Mouse (Mus musculus) splenic B cell, adult 2 months (primary cell): ENCODE measurements at regions not wholly inside any gene's neighbourhood (a gene's known extent, or its start where the extent isn't known, plus 50 kb on each side); places are given as distances from the start of the nearest gene placed in this dataset.

Source experiments
- DNase-seq: peaks from one replicate; pipeline ENCODE4 v3.0.0-alpha.2; 2011; ENCODE audit warnings: low read depth, low spot score
- H3K27me3 ChIP-seq: 2 replicates; pipeline ENCODE4 v1.6.1; 2012; ENCODE audit warnings: mild to moderate bottlenecking, low read length, moderate library complexity, mixed read lengths; ENCODE audit not compliant: control insufficient read depth, poor library complexity, insufficient read depth, severe bottlenecking
- H3K36me3 ChIP-seq: 2 replicates; pipeline ENCODE4 v1.6.1; 2012; ENCODE audit warnings: mild to moderate bottlenecking, low read length, moderate library complexity, mixed read lengths; ENCODE audit not compliant: control insufficient read depth, poor library complexity, insufficient read depth, severe bottlenecking

DNA sequence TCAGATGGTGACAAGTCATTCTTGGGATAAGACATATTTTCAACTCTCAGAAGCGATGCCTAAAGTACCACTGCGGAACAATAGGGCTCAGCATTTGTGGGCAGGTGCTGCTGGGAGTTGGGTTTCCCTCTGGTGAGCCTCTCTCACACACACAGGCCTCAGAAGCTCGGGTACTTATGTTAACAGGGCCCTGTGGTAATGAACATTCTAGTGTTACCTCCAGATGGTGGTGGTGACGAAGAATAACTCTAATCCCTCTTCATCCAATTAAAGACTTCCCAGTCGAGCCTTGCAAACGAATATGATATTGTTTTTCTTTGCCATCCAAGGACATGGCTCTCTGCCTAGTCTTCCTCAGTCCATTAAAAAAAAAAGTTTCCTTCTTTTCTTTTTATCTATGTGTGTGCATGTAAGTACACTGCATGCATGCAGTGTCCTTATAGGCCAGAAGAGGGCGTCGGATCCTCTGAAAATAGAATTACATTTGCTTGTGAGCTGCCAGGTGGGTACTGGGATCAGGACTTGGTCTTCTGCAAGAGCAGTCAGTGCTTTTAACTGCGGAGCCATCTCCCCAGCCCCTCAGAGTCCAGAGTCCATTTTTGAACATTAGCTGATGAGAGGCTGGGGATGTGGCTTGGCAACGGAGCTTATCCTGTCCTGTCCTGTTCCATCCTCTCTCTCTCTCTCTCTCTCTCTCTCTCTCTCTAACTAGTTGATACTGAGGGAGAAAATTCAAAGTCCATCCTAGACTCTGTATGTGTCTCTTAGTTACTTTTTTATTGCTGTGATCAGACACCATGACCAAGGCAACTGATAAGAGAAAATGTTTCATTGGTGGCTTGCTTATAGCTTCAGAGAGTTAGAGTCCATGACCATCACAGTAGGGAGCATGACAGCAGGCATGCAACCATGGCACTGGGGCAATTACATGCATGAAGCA lies 146.3 kb upstream of the Usp9x start:
- no peak for DNase-seq
- no peaks in the 10 kb centered on the region for H3K27me3 ChIP-seq

GRCm38 (mm10) chrX:12919576-12919975 lies 151.7 kb upstream of the Usp9x start:
- peak; percentile 37 for DNase-seq
- Histone ChIP-seq H3K36me3 (no peaks in the 10 kb centered on the region), H3K27me3 (no peaks in the 10 kb centered on the region)

More for the DNA sequence above, 146.3 kb upstream of the Usp9x start:
- no peaks in the 10 kb centered on the region for H3K36me3 ChIP-seq

GRCm38 (mm10) chrX:12917105-12917504 lies 154.2 kb upstream of the Usp9x start:
- DNase-seq: no peak
- Histone ChIP-seq H3K27me3 (no peaks in the 10 kb centered on the region), H3K36me3 (no peaks in the 10 kb centered on the region)

- DNase-seq: no peak
- no peaks in the 10 kb centered on the region for H3K27me3 ChIP-seq
These were observed 154.6 kb upstream of the Usp9x start for GRCm38 (mm10) chrX:12916684-12917083.

DNA sequence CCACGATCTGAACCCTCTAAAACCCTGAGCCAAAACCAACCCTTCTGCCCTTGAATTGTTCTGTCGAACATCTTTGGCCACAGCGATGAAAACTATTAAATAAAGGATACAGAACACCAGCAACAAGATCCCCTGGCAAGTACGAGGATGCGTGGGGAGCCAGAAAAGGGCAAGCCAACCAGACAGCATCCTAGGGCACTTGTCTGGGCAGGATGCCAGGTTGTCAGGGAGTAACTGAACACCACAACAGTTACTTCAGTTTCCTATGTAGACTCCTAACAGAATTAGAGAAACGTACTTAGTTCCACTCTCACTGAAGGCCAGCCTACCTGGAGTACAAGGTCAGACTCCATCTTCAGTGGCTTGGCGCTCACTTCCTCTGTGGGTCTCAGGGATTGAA lies 138.4 kb upstream of the Med14 start:
- DNase-seq: no peak
- no peaks in the 10 kb centered on the region for H3K27me3 ChIP-seq
- H3K36me3 ChIP-seq: no peaks in the 10 kb centered on the region

More at GRCm38 (mm10) chrX:12916684-12917083, 154.6 kb upstream of the Usp9x start:
- no peaks in the 10 kb centered on the region for H3K36me3 ChIP-seq

- DNase-seq: no peak
- Histone ChIP-seq H3K36me3 (no peaks in the 10 kb centered on the region), H3K27me3 (no peaks in the 10 kb centered on the region)
These were observed 129.6 kb upstream of the Med14 start for GRCm38 (mm10) chrX:12891468-12891867.

- no peak for DNase-seq
- H3K27me3 ChIP-seq: no peaks in the 10 kb centered on the region
- no peaks in the 10 kb centered on the region for H3K36me3 ChIP-seq
These were observed 127.6 kb upstream of the Med14 start for GRCm38 (mm10) chrX:12889482-12889808.

DNA sequence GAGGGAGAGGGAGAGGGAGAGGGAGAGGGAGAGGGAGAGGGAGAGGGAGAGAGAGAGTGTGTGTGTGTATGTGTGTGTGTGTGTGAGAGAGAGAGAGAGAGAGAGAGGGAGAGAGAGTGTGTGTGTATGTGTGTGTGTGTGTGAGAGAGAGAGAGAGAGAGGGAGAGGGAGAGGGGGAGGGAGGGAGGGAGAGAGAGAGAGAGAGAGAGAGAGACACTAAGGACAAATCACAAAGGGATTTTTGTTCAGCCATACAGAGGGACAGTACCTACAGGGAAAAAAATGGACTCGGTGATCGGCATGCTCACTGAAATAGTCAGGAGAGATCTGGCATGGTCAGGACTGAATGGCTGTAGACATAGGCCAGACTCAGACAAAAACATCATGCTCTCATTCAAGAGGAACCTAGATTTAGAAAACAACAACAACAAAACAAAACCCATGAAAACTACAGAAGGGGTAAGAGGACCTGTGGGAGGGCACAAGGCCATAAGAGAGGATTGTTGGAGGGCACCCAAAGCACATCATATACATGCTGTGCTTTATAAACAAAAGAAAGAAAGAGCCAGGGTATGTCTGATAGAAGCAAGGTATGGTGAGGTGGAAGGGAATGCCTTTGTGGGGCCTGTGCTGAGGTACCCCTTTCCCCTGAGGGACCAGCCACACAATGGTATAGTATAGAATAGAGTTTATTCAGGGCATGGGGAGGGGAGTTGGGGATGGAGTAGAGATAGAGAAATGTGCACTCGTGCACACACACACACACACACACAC lies 127.0 kb upstream of the Med14 start:
- Histone ChIP-seq H3K36me3 (no peaks in the 10 kb centered on the region), H3K27me3 (no peaks in the 10 kb centered on the region)
- DNase-seq: no peak

- DNase-seq: no peak
- Histone ChIP-seq H3K36me3 (no peaks in the 10 kb centered on the region), H3K27me3 (no peaks in the 10 kb centered on the region)
These were observed 126.3 kb upstream of the Med14 start for GRCm38 (mm10) chrX:12888010-12888707.

- DNase-seq: no peak
- no peaks in the 10 kb centered on the region for H3K36me3 ChIP-seq
- no peaks in the 10 kb centered on the region for H3K27me3 ChIP-seq
These were observed 125.6 kb upstream of the Med14 start for GRCm38 (mm10) chrX:12887516-12887915.

DNA sequence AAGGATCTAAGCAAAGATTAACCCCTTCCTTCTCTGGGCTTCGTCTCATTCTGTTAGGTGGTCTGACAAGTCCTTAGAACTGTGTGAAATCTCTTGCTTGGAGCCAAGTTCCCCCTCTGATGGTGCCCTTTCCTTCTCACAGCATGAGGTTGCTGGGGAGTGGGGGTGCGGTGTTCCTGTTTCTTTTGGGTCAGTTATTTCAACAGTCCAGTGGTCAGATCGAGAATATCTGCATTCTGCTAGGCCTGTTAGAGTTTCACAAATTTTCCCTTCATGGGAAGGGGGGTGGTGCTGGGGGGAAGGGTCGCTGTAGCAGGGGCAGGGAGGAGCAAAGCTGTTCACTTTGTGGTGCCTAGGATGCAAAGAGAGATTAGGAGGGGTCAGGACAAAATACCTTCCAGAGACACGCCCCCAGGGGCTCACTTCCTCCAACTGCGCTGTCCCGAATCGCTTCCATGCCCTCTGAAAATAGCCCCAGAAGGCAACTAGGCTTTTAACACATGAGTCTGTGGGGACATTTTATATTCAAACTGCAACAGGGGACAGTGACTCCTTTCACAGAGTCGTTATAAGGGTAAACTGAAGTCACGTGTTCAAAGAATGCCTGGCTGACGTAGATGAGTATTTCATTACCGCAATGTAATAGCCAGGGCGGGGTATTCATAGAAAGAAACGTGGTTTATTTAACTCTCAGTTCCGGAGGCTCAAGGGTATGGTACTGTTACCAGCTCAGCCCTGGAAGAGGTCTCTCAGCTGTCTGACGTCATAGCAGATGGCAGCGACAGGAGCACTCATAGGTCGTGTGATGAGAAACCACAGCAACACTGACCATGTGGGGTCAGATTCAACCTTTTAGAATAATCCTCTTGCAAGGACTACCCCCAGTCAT lies 124.5 kb upstream of the Med14 start:
- Histone ChIP-seq H3K36me3 (no peaks in the 10 kb centered on the region), H3K27me3 (no peaks in the 10 kb centered on the region)
- peak; percentile 15 for DNase-seq

GRCm38 (mm10) chrX:12879233-12879632 lies 117.4 kb upstream of the Med14 start:
- H3K27me3 ChIP-seq: no peaks in the 10 kb centered on the region
- no peak for DNase-seq
- no peaks in the 10 kb centered on the region for H3K36me3 ChIP-seq

GRCm38 (mm10) chrX:12877506-12877905 lies 115.6 kb upstream of the Med14 start:
- Histone ChIP-seq H3K27me3 (no peaks in the 10 kb centered on the region), H3K36me3 (no peaks in the 10 kb centered on the region)
- no peak for DNase-seq

GRCm38 (mm10) chrX:12873698-12874144 lies 111.8 kb upstream of the Med14 start:
- H3K36me3 ChIP-seq: no peaks in the 10 kb centered on the region
- peak; percentile 71 for DNase-seq
- H3K27me3 ChIP-seq: no peaks in the 10 kb centered on the region
